Mouse (Mus musculus) ovary, postnatal 14 days (tissue): Measurements from ENCODE around the gene Asic4.

ENCODE experiments used
- DNase-seq: peaks from one replicate; pipeline ENCODE4 v3.0.0; 2022; ENCODE audit warnings: low spot score

The Asic4 gene

GRCm38 (mm10) chr1:75503651-75503980, 53.4 kb downstream of the Asic4 start:
- DNase-seq = no peak

- DNase-seq = no peak
Observed at GRCm38 (mm10) chr1:75504256-75505045, 54.2 kb downstream of the Asic4 start.

- DNase-seq = peak; percentile 48
Observed at GRCm38 (mm10) chr1:75505159-75505955, 55.1 kb downstream of the Asic4 start.

GRCm38 (mm10) chr1:75505956-75506831, 56.0 kb downstream of the Asic4 start, which contains the start of gene Obsl1:
Gene Obsl1 (minus strand): TSS chr1:75506452.
- peak; percentile 71 for DNase-seq

- DNase-seq = no peak
Observed at GRCm38 (mm10) chr1:75507006-75507405, 56.8 kb downstream of the Asic4 start, which contains the start of gene Inha. Gene Inha (plus strand): TSS chr1:75507077.

GRCm38 (mm10) chr1:75509586-75509985, 59.4 kb downstream of the Asic4 start:
- no peak for DNase-seq

GRCm38 (mm10) chr1:75510154-75510553, 59.9 kb downstream of the Asic4 start:
- DNase-seq = no peak

GRCm38 (mm10) chr1:75511437-75512210, 61.4 kb downstream of the Asic4 start:
- DNase-seq = no peak

- no peak for DNase-seq
Observed at GRCm38 (mm10) chr1:75512550-75512949, 62.3 kb downstream of the Asic4 start.

GRCm38 (mm10) chr1:75516703-75517380, 66.6 kb downstream of the Asic4 start:
- DNase-seq = no peak

GRCm38 (mm10) chr1:75517984-75518383, 67.7 kb downstream of the Asic4 start:
- DNase-seq = no peak

- DNase-seq = no peak
Observed at GRCm38 (mm10) chr1:75518427-75518826, 68.2 kb downstream of the Asic4 start.

GRCm38 (mm10) chr1:75519576-75519975, 69.3 kb downstream of the Asic4 start:
- DNase-seq = peak; percentile 39

- DNase-seq = peak; percentile 82
Observed at GRCm38 (mm10) chr1:75521321-75522031, 71.2 kb downstream of the Asic4 start, which contains the start of gene Stk11ip. Gene Stk11ip (plus strand): TSS chr1:75521529.
